Mouse (Mus musculus) hindbrain, embryonic 12.5 days (tissue): ENCODE results near the gene Gm11273. TPM values are rescaled to one million over a fixed set of nuclear protein-coding genes. Genes with fewer than 3 reads are reported as not detected.
"Not testable (repeated sequence)": the region's sequence is repeated elsewhere in the genome, so short reads cannot be mapped to it uniquely, and the experiment has no call there.

Experiments
- ATAC-seq: fragments of 200-750 bp; cut with Nextera tagmentation; 2 replicates; pipeline ENCODE4 v1.8.0; 2017; ENCODE audit warnings: moderate TSS enrichment; ENCODE audit not compliant: low FRiP score
- H3K27ac ChIP-seq: fragments of 300-500 bp; sonication (generic); 2 replicates; pipeline ENCODE4 v1.5.1; 2016; ENCODE audit warnings: mild to moderate bottlenecking
- H3K27me3 ChIP-seq: fragments of 300-500 bp; sonication (generic); 2 replicates; pipeline ENCODE4 v1.6.1; 2016; ENCODE audit warnings: mild to moderate bottlenecking
- H3K36me3 ChIP-seq: fragments of 300-500 bp; sonication (generic); 2 replicates; pipeline ENCODE4 v1.6.1; 2016; ENCODE audit warnings: mild to moderate bottlenecking
- H3K4me1 ChIP-seq: fragments of 300-500 bp; sonication (generic); 2 replicates; pipeline ENCODE4 v1.6.1; 2016
- H3K4me2 ChIP-seq: fragments of 300-500 bp; sonication (generic); replicated peaks from 2 replicates; pipeline ENCODE4 v1.6.1; 2016; ENCODE audit warnings: mild to moderate bottlenecking
- H3K4me3 ChIP-seq: fragments of 300-500 bp; sonication (generic); 2 replicates; pipeline ENCODE4 v1.5.1; 2016; ENCODE audit warnings: mild to moderate bottlenecking
- H3K9ac ChIP-seq: fragments of 300-500 bp; sonication (generic); 2 replicates; pipeline ENCODE4 v1.6.1; 2016; ENCODE audit warnings: mild to moderate bottlenecking, moderate library complexity
- H3K9me3 ChIP-seq: fragments of 300-500 bp; sonication (generic); replicated peaks from 2 replicates; pipeline ENCODE4 v1.6.1; 2016; ENCODE audit warnings: mild to moderate bottlenecking
- WGBS: fragments of 180-500 bp; shearing (Covaris S2); methylation state at CpG from one replicate; pipeline ENCODE4 v1.1.7; 2016; 5-methylcytosine and 5-hydroxymethylcytosine counted together
- polyA plus RNA-seq: library from polyadenylated mRNA; unstranded; fragments of >200 nt; fragmentation: Nextera tagmentation; extraction: Ambion mirVana; gene quantifications from 2 replicates; pipeline ENCODE4 v1.2.1, GENCODE M21; 2016

The Gm11273 gene
- polyA plus RNA-seq, result 2.6 and 4.2 TPM in 2 replicates

- H3K27me3 ChIP-seq, H3K9me3 ChIP-seq, H3K9ac ChIP-seq, H3K4me3 ChIP-seq, H3K4me1 ChIP-seq, H3K4me2 ChIP-seq, ATAC-seq, H3K36me3 ChIP-seq, H3K27ac ChIP-seq: not testable (repeated sequence)
- WGBS, result 92% methylated on average over 17 of the region's 17 CpGs
Measured at GRCm38 (mm10) chr13:21501182-21501581, at the start of gene Gm11273. Gene Gm11273 (minus strand): TSS chr13:21501418.

DNA sequence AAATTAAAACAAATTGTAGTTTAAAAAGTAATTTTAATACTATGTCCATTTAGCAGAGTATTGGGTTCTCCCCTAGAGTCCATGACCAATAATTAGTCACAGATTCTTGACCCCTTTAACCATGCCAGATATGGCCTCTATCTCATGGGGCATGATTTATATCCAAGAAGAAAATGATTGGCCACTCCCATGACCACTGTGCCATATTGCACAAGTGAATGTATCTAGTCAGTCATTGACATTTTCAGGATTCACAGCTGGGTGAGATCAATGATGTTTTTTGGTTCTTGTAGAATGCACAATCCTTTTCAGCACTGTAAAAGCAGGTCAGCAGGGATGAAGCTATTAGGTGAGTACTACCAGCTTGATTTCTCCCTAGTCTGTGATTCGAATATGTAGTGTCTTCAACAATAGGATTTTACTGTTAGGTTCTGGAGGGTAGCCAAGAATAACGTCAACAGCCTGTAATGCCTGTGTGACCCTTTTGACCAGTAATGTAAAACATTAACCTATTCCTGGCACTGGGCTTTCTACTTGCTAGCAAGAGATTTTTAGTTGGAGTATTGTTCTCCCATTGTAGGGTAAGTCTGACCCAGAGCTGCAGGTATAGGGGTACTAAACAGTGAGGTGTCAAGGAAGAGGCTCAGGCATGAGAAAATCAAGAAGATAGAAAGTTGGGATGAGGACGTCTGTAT is 49.3 kb upstream of the Gm11273 start:
- no peak for ATAC-seq
- no peaks in the 10 kb centered on the region for H3K4me1 ChIP-seq
- H3K36me3 ChIP-seq, result no peaks in the 10 kb centered on the region
- no peaks in the 10 kb centered on the region for H3K27me3 ChIP-seq
- H3K27ac ChIP-seq, result no peak overlapping the region
- WGBS, result 63% methylated on average over 3 of the region's 3 CpGs
- H3K4me3 ChIP-seq, result no peak overlapping the region
- no peak overlapping the region for H3K9ac ChIP-seq
- H3K9me3 ChIP-seq, result no peaks in the 10 kb centered on the region
- no peak overlapping the region for H3K4me2 ChIP-seq

DNA sequence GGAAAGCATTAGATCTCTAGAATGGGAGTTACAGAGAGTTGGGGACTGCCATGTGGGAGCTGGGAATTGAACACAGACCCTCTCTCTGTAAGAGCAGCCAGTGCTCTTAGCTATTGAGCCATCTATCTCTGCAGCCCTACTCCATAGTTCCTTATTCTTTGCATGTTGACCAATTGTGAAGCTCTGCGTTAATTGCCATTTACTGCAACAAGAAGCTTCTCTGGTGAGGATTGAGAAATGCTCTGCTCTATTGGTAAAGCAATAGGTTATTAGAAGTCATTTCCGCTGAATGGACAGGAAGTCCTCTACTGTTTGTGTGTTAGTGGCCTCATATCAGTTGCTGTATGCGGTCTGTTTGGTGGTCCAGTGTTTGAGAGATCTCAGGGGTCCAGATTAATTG is 48.3 kb upstream of the Gm11273 start:
- H3K4me2 ChIP-seq, result no peak overlapping the region
- H3K27ac ChIP-seq, result no peak overlapping the region
- WGBS, result 96% methylated on average over 3 of the region's 3 CpGs
- H3K27me3 ChIP-seq, result no peaks in the 10 kb centered on the region
- H3K9ac ChIP-seq, result no peak overlapping the region
- no peaks in the 10 kb centered on the region for H3K4me1 ChIP-seq
- no peak overlapping the region for H3K4me3 ChIP-seq
- no peak for ATAC-seq
- H3K36me3 ChIP-seq, result no peaks in the 10 kb centered on the region
- H3K9me3 ChIP-seq, result no peaks in the 10 kb centered on the region

- H3K4me1 ChIP-seq, result no peaks in the 10 kb centered on the region
- H3K36me3 ChIP-seq, result no peaks in the 10 kb centered on the region
- H3K9ac ChIP-seq, result no peak within 1 kb of the TSS
- no peaks in the 10 kb centered on the region for H3K9me3 ChIP-seq
- WGBS, result 81% methylated on average over 1 of the region's 1 CpGs
- no peak within 1 kb of the TSS for H3K4me3 ChIP-seq
- ATAC-seq, result no peak
- no peaks in the 10 kb centered on the region for H3K27me3 ChIP-seq
- H3K4me2 ChIP-seq, result no peak within 1 kb of the TSS
- no peak within 1 kb of the TSS for H3K27ac ChIP-seq
Measured at GRCm38 (mm10) chr13:21542708-21543107, 41.5 kb upstream of the Gm11273 start, which contains the start of gene Olfr1366. Gene Olfr1366 (minus strand): TSS chr13:21542808.

DNA sequence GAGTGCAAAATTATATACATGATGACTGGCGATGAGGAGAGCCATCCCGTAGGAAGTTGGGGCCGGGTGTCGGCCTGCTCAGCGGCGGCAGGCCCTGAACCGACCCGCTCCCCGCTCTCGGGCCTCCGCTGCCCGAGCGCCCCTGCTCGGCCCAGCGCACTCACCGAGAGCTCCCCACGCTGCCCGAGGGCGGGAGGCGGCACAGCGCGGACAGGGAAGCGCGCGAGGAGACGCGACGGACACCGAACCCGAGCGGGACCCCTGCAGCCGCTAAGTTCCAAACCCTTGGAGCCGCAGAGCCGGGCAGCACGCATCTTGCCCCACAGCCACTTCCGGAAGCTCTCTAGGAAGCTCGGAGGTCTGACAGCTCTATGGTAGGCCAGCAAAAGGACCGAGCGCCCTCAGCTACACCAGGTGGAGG is 29.6 kb upstream of the Gm11273 start, which contains the start of gene Zkscan8:
Gene Zkscan8 (minus strand): TSS at position 340 of the 421 bp plus-strand sequence.
- Histone ChIP-seq H3K4me3 (peak within 1 kb of the TSS; percentile 94), H3K9ac (peak within 1 kb of the TSS; percentile 97), H3K4me2 (peak within 1 kb of the TSS; percentile 64), H3K27ac (peak within 1 kb of the TSS; percentile 93), H3K9me3 (no peaks in the 10 kb centered on the region), H3K36me3 (peaks cover 12% of the 10 kb centered on the region), H3K4me1 (peaks cover 4% of the 10 kb centered on the region), H3K27me3 (no peaks in the 10 kb centered on the region)
- ATAC-seq, result peak; percentile 98
- WGBS, result 0% methylated on average over 39 of the region's 39 CpGs

- H3K4me3 ChIP-seq, result peak overlapping the region; percentile 24
- WGBS, result 58% methylated on average over 7 of the region's 7 CpGs
- peak overlapping the region; percentile 15; the same call in 1 of the 2 replicates for H3K9ac ChIP-seq
Measured at GRCm38 (mm10) chr13:21530136-21530535, 28.9 kb upstream of the Gm11273 start.

DNA sequence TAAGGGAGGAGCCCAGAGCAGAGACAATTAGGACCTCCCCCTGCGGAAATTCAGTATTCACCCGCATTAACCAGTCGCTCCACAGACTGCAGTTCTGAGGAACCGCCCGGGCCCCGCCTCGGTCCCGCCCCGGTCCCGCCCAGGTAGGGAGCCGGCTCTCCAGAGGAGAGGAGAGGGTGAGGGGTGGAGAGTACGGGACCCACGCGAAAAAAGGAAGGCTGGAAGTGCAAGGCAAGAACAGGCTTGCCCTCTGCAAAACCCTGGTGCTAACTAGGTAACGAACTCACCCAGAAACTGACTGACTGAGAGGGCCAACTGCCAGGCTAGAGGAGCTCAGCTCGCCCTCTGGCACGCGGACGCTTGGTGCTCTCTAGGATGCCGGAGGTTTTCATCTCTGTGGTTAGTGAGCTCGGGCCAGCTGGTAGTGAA is 5.0 kb upstream of the Gm11273 start:
- Histone ChIP-seq H3K27ac (peak overlapping the region; percentile 73), H3K36me3 (no peaks in the 10 kb centered on the region), H3K9me3 (no peaks in the 10 kb centered on the region), H3K9ac (peak overlapping the region; percentile 73), H3K4me2 (peak overlapping the region; percentile 63), H3K27me3 (no peaks in the 10 kb centered on the region), H3K4me1 (no peaks in the 10 kb centered on the region), H3K4me3 (peak overlapping the region; percentile 61)
- ATAC-seq, result peak; percentile 99
- WGBS, result under 1% methylated on average over 21 of the region's 21 CpGs

More at GRCm38 (mm10) chr13:21530136-21530535, 28.9 kb upstream of the Gm11273 start:
- H3K27me3 ChIP-seq, result no peaks in the 10 kb centered on the region
- peak overlapping the region; percentile 64 for H3K4me2 ChIP-seq
- no peak for ATAC-seq
- no peak overlapping the region for H3K27ac ChIP-seq
- peaks cover 16% of the 10 kb centered on the region for H3K36me3 ChIP-seq
- no peaks in the 10 kb centered on the region for H3K9me3 ChIP-seq
- peaks cover 4% of the 10 kb centered on the region for H3K4me1 ChIP-seq

DNA sequence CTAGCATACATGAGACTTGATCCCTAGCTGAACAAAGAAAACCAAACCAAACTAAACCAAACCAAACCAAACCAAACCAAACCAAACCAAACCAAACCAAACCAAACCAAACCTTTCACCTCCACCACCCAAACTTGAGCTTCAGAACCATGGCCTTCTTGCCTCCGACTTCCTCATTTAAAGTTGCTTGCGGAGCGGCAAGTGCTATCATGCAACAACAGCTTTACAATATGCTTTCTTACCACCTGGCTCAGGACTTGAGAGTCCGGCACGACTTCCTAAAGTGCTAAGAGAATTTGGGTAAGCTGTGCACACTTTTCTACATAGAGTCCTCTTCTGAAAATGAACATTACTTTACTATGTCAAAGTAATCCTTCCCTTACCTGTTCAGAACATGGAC is 1.1 kb upstream of the Gm11273 start:
- H3K27ac ChIP-seq, result no peak overlapping the region
- no peak overlapping the region for H3K4me3 ChIP-seq
- WGBS, result 88% methylated on average over 5 of the region's 5 CpGs
- no peaks in the 10 kb centered on the region for H3K36me3 ChIP-seq
- H3K9ac ChIP-seq, result no peak overlapping the region
- H3K27me3 ChIP-seq, result no peaks in the 10 kb centered on the region
- H3K4me2 ChIP-seq, result no peak overlapping the region
- no peaks in the 10 kb centered on the region for H3K4me1 ChIP-seq
- no peaks in the 10 kb centered on the region for H3K9me3 ChIP-seq
- ATAC-seq, result no peak

DNA sequence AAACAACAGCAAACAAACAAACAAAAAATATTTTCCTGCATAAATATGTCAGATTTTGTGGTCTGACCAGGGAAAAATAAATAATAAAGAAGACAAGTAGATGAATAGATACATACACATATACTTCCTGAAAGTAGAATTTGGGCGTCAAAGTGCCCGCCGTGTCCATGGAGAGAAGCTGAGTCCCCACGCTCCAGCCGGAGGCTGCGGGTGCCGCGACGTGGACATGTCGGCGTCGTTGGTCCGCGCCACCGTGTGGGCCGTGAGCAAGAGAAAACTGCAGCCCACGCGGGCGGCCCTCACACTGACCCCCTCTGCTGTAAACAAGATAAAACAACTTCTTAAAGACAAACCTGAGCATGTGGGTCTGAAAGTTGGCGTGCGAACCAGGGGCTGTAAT is 6.1 kb downstream of the Gm11273 start, which contains the start of gene AK157302:
Gene AK157302 (plus strand): TSS at position 144 of the 400 bp plus-strand sequence.
- H3K4me3 ChIP-seq, result no peak within 1 kb of the TSS
- H3K36me3 ChIP-seq, result no peaks in the 10 kb centered on the region
- no peak within 1 kb of the TSS for H3K9ac ChIP-seq
- ATAC-seq, result no peak
- H3K4me2 ChIP-seq, result no peak within 1 kb of the TSS
- H3K27me3 ChIP-seq, result no peaks in the 10 kb centered on the region
- H3K9me3 ChIP-seq, result no peaks in the 10 kb centered on the region
- H3K27ac ChIP-seq, result no peak within 1 kb of the TSS
- 91% methylated on average over 18 of the region's 21 CpGs for WGBS
- no peaks in the 10 kb centered on the region for H3K4me1 ChIP-seq

DNA sequence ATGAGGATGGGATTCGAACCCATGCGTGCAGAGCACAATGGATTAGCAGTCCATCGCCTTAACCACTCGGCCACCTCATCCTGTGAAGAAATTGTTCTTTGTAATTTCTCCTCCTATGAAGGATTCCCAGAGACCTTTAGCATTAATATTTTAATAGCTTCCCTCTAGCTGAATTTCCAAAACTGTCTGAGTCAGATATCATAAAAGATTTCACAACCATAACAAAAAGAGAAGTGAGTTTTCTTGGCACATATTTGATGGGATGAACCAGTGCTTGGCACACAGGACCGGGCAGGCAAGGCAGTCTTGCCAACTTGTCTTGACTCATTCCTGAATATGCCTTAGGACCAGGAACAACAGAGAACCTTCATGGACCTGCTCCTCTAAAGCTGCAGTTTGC is 8.4 kb downstream of the Gm11273 start:
- H3K27me3 ChIP-seq, result no peaks in the 10 kb centered on the region
- H3K4me3 ChIP-seq, result no peak overlapping the region
- no peak for ATAC-seq
- no peaks in the 10 kb centered on the region for H3K4me1 ChIP-seq
- H3K27ac ChIP-seq, result no peak overlapping the region
- H3K4me2 ChIP-seq, result no peak overlapping the region
- H3K9me3 ChIP-seq, result no peaks in the 10 kb centered on the region
- 94% methylated on average over 5 of the region's 5 CpGs for WGBS
- no peak overlapping the region for H3K9ac ChIP-seq
- H3K36me3 ChIP-seq, result no peaks in the 10 kb centered on the region

DNA sequence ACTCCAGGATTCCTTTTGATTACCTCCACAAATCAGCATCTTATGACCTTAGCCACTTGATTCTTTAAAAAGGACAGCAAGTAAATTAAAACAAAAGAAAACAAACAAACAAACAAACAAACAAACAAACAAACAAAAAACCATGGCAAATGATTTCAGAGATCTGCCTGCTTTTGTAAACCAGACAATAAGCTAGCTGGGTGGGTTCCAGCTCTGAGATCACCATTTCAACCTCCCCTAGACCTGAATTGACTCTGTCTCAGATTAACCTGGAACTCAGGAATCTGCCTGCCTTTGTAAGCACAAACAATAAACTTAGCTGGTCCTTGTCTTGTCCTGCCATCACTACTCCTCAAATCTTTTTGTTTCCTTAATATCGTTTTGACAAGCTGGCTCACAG is 14.3 kb downstream of the Gm11273 start:
- 85% methylated on average over 1 of the region's 1 CpGs for WGBS

DNA sequence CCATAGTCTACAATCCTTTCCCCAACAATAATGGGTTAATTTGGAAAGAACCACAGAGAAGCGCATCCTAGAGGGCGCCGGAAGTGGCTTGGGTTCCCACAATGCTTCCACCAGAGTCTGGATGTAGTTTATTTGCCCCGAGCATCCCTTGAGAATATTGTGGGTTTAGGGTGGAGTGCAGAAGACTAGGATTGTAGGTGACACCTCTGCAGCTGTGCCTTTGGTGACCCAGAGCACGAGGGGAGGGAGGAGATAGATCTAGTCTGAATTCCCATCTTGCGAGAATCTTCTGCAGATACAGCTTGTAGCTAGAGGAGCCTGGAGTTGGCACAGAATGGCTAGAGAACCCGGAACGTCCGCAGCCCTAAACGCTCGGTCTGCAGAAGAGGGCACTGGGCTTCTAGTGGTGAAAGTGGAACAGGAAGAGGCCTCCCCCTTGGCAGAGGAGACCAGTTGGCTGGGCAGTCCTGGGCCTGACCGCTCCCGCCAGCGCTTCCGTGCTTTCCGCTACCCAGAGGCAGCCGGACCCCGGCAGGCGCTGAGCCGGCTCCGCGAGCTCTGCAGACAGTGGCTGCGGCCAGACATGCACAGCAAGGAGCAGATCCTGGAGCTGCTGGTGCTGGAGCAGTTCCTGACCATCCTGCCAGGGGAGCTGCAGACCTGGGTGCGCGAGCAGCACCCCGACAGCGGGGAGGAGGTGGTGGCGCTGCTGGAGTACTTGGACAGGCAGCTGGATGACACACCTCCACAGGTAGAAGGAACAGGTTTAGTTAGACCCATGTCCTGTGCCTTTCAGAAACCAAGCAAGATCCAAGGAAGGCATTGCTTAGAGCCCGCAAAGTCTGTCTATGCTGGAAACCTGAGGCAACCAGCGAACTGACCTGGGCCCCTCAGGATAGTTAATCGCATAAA is 22.2 kb downstream of the Gm11273 start, which contains the start of the genes Zkscan4 and Gm10065:
Gene Zkscan4 (plus strand): TSS at position 149 of the 912 bp plus-strand sequence.
Gene Gm10065 (minus strand): TSS at position 683 of the 912 bp plus-strand sequence.
- not testable (repeated sequence) for H3K4me1 ChIP-seq, H3K9me3 ChIP-seq, H3K36me3 ChIP-seq, H3K27me3 ChIP-seq
- WGBS, result 4% methylated on average over 31 of the region's 31 CpGs
- Histone ChIP-seq H3K4me2 (peak within 1 kb of the TSS; percentile 67), H3K4me3 (peak within 1 kb of the TSS; percentile 55), H3K27ac (peak within 1 kb of the TSS; percentile 76), H3K9ac (peak within 1 kb of the TSS; percentile 64)
- ATAC-seq, result peak; percentile 90

More for the DNA sequence above, 14.3 kb downstream of the Gm11273 start:
- no peaks in the 10 kb centered on the region; the same call in 1 of the 2 replicates for H3K9me3 ChIP-seq
- H3K4me1 ChIP-seq, result no peaks in the 10 kb centered on the region
- no peak overlapping the region for H3K4me2 ChIP-seq
- no peak overlapping the region for H3K27ac ChIP-seq
- H3K4me3 ChIP-seq, result no peak overlapping the region
- no peak overlapping the region for H3K9ac ChIP-seq
- H3K36me3 ChIP-seq, result peaks cover 24% of the 10 kb centered on the region
- H3K27me3 ChIP-seq, result no peaks in the 10 kb centered on the region
- no peak for ATAC-seq
